Mouse (Mus musculus) right cerebral cortex, postnatal 10 days (tissue): ENCODE measurements around the gene Guca1a.
"Not testable (repeated sequence)": the region's sequence is repeated elsewhere in the genome, so short reads cannot be mapped to it uniquely, and the experiment has no call there.

Source experiments
- DNase-seq, 2 experiments: peaks; one replicate each; pipeline ENCODE4 v3.0.0; 2021; ENCODE audit warnings: low spot score in 2 of 2

The Guca1a gene

DNA sequence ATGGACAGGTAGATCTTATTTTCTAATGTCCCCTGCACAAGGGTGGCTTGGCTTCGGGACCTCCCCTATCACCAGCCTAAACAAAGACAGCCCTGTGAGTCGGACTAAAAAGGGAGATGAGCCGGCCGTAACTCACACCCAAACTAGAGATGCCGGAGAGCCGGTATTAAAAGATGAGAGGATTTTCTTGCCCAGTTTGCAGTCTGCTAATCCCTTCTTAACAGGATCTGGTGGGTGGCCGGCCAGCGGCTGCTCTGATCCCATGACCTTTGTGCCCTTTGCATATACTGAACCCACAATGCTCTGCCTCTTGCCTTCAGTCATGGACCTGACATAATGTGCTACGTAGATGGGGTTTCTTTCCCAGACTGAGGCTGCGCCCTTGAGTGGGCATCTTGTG is at the start of gene Guca1a:
TSS of gene Guca1a (minus strand) at position 134 of the 400 bp plus-strand sequence.
- DNase-seq = no peak

GRCm38 (mm10) chr17:47449432-47449831 is 49.0 kb upstream of the Guca1a start:
- no peak for DNase-seq

DNA sequence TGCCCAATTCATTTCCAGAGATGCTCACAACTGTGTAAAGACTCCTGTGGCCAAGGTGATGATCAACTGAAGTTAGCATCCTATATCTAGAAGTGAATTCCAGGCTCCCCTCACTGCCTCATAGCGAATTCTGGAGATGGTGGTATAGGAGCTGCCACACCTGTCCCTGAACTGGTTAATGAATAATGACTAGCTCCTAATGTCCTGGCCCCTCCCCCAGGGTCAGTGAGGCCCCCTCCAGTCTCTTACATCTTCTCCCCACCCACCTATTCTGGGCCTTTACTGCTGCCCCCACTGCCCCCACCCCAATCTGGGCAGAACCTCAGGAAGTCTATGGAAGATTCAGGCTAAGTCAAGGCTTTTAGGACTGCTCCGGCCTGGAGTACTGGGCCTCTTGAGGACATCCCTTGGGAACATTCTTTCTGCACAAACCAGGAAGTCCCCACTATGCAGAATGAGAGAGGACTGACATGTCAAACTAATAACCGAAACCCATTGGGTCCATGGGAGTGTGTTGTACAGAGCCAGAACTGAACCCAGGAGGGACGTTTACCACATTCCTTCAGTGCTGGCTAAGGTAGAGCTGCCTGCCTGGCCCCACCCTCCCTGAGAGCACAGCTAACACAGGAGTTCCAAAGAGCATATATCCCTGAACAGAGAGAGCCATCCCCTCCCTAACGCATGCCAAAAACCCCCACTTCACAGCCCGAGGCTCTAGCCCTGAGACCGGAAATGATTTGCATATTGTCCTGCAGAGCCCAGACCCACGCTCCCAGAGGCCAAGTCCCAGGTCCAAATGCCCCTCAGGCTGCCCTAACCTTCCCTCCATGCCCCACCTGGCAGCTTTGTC is 48.4 kb upstream of the Guca1a start:
- DNase-seq = no peak

DNA sequence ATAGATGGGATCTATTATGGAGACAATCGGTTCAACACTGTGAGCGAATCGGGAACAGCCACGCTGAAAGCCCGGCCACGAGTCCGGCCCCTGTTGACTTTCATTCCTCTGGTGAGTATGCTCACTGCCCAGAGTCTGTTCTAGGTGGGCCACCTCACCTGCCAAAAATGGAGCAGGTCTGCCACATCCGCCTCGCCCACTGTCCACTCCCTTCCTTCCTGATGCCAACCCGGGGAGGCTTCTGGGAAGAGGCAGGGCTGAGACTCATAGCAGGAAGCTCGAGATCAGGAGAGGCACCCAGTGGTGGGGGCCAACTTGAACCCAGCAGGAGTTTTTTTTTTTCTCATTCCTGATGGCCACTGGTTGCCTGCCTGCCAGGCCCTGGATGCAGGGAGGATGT is 46.2 kb upstream of the Guca1a start:
- no peak for DNase-seq

DNA sequence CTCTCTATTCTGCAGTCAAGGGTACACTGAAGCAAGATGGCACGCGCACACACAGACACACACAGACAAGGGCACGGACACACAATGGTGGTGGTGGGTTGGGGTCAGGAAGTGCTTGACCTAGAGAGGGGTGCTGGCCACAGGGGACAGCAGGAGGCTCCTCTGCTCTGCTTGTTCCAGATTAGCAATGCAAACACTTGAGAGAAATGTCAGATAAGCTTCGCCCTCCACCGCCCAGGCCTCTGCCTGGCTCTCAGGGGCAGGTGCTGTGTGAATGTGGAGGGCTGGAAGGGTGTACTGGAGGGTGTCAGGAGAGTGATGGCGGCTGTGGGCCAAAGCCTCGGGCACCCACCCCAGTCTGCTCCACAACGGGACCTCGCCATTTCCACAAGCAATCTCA is 45.6 kb upstream of the Guca1a start:
- no peak for DNase-seq

DNA sequence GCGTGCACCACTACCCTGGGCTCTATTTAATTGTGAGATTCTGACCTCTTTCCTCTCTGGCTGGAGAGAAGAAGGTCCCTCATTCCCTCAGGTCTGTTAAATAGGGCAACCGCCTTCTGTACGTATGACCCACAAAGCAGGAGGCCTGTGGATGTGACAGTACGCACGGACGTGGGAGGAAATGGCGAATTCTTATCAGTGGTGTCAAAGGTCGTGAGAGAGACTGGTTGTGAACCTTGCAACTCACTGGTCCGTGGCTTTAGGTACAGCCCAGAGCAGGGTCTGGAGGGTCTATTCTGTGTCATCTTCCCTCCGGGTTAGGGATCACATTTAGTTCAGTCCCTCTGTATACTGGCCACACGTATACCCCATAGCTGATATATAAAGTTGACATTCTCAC is 45.1 kb upstream of the Guca1a start:
- DNase-seq = no peak

GRCm38 (mm10) chr17:47444113-47444512 is 43.7 kb upstream of the Guca1a start:
- no peak for DNase-seq

DNA sequence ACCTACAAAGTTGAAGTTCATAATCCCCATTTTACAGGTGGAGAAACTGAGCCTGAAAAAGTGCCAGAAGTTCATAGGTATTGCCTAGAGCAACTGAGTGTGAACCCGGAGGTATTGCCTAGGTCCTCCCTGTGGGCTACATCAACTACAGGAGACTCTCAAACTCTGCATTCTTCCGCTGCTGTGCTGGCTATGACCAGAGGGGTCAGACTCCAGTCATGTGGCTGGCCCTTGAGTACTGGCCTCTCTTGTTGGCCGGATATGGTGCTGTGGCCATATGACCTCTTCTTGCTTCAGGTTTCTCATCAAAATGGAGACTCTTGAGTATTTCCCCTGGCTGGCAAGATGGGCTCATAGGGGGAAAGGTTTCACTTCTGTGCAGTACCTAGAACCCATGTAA is 41.9 kb upstream of the Guca1a start:
- no peak for DNase-seq

GRCm38 (mm10) chr17:47441296-47442051 is 41.1 kb upstream of the Guca1a start:
- no peak for DNase-seq

DNA sequence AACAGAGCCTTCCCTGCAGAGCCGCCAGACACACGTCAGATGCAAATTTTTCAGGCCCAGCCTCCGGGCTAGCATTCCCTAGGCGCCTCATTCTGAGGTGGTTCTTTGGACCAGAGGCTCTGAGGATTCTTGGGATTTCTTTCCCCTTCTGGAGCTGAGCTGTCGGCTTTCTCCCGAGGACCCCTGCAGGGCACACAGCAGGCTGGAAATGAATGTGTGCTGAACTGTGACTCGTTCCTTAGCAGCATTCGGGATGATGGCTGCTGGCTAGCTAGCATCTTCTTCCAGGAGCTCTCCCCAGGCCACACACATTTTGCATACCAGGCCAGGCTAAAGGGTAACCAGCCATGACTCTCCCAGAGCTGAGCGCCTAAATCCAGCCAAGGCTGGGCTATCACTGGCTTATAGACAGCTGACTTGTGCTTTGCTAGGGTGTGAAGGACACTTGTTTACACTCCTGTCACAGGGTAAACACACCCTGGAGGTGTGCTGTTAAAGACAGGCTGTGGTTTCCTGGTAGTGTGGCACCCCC is 40.0 kb upstream of the Guca1a start:
- DNase-seq = no peak

DNA sequence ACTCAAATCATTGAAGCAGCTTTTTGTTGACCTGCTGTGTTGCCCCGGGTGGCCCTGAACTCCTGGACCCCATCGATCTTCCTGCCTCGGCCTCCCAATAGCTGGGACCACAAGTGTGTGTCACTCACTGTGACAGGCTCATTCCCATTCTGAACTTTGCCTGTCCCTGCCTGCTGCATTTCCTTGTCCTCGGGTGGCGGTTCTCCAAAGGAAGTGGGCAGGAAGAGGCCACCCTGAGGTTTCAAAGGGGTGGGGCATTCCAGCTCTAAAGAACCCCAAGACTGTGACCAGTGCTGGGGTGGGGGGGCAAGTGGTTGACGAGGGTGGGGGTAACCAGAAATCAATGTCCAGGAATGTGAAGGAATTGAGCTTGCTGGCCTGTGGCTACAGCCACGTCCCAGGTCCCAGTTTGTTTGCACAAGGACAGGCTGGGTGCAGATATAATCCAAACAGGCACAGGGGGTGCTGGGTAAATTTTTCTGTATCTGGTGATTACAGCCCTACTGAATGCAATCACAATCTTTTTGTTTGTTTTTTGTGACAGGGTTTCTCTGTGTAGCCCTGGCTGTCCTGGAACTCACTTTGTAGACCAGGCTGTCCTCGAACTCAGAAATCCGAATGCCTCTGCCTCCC is 39.1 kb upstream of the Guca1a start:
- DNase-seq = no peak

GRCm38 (mm10) chr17:47438611-47439010 is 38.2 kb upstream of the Guca1a start:
- DNase-seq = no peak

GRCm38 (mm10) chr17:47436907-47437547 is 36.6 kb upstream of the Guca1a start, which contains the start of gene 1700001C19Rik:
TSS of gene 1700001C19Rik (minus strand) at chr17:47437376.
- no peak for DNase-seq

GRCm38 (mm10) chr17:47436156-47436906 is 35.9 kb upstream of the Guca1a start, which contains the start of gene AI661453:
TSS of gene AI661453 (plus strand) at chr17:47436615.
- no peak for DNase-seq

DNA sequence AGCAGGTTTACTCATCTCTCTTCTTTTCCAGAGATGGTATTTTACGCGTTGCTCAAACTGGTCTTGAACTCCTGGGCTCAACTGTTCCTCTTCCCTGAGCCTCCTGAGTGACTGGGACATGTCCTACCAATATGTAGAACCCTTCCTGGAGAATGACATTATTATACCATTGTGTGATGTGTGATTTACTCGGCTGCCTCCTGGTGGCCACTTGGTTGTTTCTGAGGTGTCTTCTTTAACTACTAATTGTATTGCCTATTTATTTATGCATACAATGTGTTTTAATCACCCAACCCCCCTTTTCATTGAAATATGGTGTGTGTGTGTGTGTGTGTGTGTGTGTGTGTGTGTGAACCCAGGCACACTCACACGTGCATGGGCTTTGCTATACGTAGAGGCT is 30.4 kb upstream of the Guca1a start:
- no peak for DNase-seq

DNA sequence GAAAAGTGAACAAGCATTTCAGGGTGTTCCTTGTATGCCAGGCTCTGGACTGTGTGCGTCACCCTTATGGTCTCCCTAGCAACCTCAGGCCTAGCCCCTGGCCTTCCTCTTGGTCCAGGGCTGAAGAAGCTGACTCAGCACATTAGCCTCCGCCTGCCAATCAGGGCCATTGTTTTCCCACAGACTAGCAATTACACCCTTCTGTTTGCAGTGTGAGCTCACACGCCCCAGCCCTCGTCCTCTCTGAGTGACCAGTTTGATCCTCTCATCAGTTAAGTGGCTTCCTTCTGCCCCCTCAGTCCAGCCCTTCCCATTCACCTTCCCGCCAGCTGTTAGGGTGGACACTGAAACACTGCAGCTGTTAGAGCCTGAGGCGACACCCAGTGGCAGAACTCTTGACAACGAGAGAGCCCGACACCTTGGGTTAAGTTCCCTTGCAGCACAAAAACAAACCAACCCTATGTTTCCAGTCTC is 28.5 kb upstream of the Guca1a start:
- no peak for DNase-seq

DNA sequence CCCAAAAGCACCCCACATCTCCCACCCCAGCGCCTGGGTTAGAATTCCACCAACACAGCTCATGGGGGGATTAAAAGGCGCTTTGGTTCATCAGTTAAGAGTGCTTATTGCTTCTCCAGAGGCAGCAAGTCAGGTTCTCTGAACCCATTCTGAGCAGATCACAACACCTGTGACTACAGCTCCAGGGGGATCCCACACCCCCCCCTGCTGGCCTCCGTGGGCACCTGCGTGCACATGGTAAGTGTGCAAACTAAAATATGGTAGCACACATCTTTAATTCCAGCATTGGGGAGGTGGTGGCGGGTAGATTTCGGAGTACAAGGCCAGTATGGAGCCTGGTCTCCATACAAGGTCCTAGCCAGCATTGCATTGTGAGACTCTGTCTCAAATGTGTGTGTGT is 26.9 kb upstream of the Guca1a start:
- no peak for DNase-seq

GRCm38 (mm10) chr17:47424186-47424585 is 23.8 kb upstream of the Guca1a start:
- DNase-seq = no peak

GRCm38 (mm10) chr17:47422616-47423015 is 22.2 kb upstream of the Guca1a start:
- not testable (repeated sequence) for DNase-seq

GRCm38 (mm10) chr17:47421566-47421965 is 21.2 kb upstream of the Guca1a start:
- no peak for DNase-seq

- no peak for DNase-seq
Observed at GRCm38 (mm10) chr17:47420195-47420594, 19.8 kb upstream of the Guca1a start.
